Mouse (Mus musculus): Measurements from ENCODE around the gene Rapsn. TPM values are rescaled to one million over a fixed set of nuclear protein-coding genes. Genes with fewer than 3 reads are reported as not detected.
A peak's percentile ranks its signal among the peaks of the same experiment; 100 is the strongest.

The Rapsn gene
- total and polyA plus RNA-seq, 3 experiments: 0.10 TPM; not detected in 2

DNA sequence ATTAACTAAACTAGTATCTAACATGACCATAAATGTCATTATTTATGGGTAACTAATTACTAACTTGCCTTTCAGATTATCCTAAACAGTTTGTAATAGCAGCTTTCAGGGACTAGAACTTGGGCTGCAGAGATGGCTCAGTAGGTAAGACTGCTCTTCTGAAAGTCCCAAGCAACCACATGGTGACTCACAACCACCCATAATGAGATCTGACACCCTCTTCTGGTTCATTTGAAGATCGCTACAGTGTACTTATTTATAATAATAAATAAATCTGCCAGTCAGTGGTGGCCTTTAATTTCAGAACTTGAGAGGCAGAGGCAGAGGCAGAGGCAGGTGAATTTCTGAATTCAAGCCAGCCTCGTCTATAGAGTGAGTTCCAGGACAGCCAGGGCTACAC, 17.3 kb downstream of the Rapsn start:
- no peaks in the 10 kb centered on the region for H3K27me3 ChIP-seq (ENCODE audit: control insufficient read depth in 1 of 2, insufficient read depth in 2 of 2, low read length in 2 of 2)
- no peak overlapping the region; a peak in 1 of 4 replicates for H3K4me3 ChIP-seq (ENCODE audit: control insufficient read depth in 1 of 2, insufficient read depth in 1 of 2, low read depth in 2 of 2, low read length in 2 of 2)
- DNase-seq (ENCODE audit: low read depth, low spot score): peak; percentile 78
- H3K79me2 ChIP-seq (ENCODE audit: control insufficient read depth, insufficient read depth, low read length, poor library complexity): peaks cover 14% of the 10 kb centered on the region
- H3K9me3 ChIP-seq (replicated peaks; ENCODE audit: insufficient read depth, low read length): no peaks in the 10 kb centered on the region
- H3K4me1 ChIP-seq (ENCODE audit: control insufficient read depth in 1 of 2, insufficient read depth in 2 of 2, low read length in 2 of 2): peaks cover 8% of the 10 kb centered on the region in 2 experiments
- H3K9ac ChIP-seq (ENCODE audit: control insufficient read depth, low read depth, low read length, poor library complexity, severe bottlenecking): no peak overlapping the region
- peaks cover 0 to 9% of the 10 kb centered on the region in 2 experiments; a peak in 3 of 4 replicates for H3K36me3 ChIP-seq (ENCODE audit: control insufficient read depth in 1 of 2, insufficient read depth in 2 of 2, low read length in 2 of 2)
- no peak overlapping the region for H3K27ac ChIP-seq (ENCODE audit: control insufficient read depth, low read depth, low read length)
- TF ChIP-seq SMC3 (IDR thresholded peaks at IDR 0.05; ENCODE audit: low read depth, low read length): peak; percentile 57
- no peak for TF ChIP-seq E2F4 (IDR thresholded peaks at IDR 0.05; ENCODE audit: borderline replicate concordance, low read depth, low read length)
- TF ChIP-seq RAD21 (IDR thresholded peaks at IDR 0.05; ENCODE audit: low read depth, low read length): peak; percentile 30
- no peak for TF ChIP-seq ZC3H11A (IDR thresholded peaks at IDR 0.05; ENCODE audit: low read depth, low read length)
- peak in 2 of 3 experiments; percentile 8 to 46; a peak in 2 of 6 replicates for TF ChIP-seq CTCF (IDR thresholded peaks at IDR 0.05 in 2 of 3, conservative IDR thresholded peaks at IDR 0.05 in 1 of 3; ENCODE audit: control insufficient read depth in 1 of 3, insufficient read depth in 1 of 3, low read depth in 2 of 3, low read length in 3 of 3, poor library complexity in 1 of 3, severe bottlenecking in 1 of 3)
- peak; percentile 78 for TF ChIP-seq MYC (IDR thresholded peaks at IDR 0.05; ENCODE audit: low read depth, low read length)

DNA sequence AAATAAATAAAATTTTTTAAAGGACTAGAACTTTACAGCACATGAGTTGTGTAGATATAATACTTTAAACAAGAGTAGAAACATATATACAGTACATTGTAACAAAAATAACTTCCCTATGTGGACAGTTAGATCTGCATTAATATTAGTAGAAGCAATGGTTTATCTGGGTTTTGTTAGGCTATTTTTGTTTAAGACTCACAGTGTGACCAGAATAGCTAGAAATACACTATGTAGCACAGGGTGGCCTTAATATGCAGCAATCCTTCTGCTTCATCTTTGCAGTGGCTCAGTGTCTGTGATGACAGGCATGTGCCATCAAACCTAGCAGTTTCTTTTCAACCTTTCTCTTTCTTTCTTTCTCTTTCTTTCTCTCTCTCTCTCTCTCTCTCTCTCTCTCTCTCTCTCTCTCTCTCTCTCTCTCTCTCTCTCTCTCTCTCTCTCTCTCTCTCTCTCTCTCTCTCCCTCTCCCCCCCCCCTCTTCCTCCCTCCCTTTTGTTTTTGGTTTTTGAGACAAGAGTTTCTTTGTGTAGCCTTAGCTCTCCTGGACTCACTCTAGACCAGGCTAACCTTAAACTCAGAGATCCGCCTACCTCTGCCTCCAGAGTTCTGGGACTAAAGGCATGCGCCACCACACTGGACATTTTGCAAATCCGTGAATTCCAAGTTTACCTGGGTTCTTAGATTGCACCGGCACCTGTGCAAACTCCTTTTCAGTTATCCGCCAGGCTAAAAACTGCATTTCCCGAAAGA, 17.9 kb downstream of the Rapsn start:
- Histone ChIP-seq H3K36me3 (ENCODE audit: control insufficient read depth in 1 of 2, insufficient read depth in 2 of 2, low read length in 2 of 2) (peaks cover 0 to 9% of the 10 kb centered on the region in 2 experiments; a peak in 3 of 4 replicates), H3K9me3 (replicated peaks; ENCODE audit: insufficient read depth, low read length) (no peaks in the 10 kb centered on the region), H3K4me1 (ENCODE audit: control insufficient read depth in 1 of 2, insufficient read depth in 2 of 2, low read length in 2 of 2) (peaks cover 8% of the 10 kb centered on the region in 2 experiments), H3K79me2 (ENCODE audit: control insufficient read depth, insufficient read depth, low read length, poor library complexity) (peaks cover 14% of the 10 kb centered on the region), H3K9ac (ENCODE audit: control insufficient read depth, low read depth, low read length, poor library complexity, severe bottlenecking) (peak overlapping the region; percentile 64), H3K4me3 (ENCODE audit: control insufficient read depth in 1 of 2, insufficient read depth in 1 of 2, low read depth in 2 of 2, low read length in 2 of 2) (peak overlapping the region; percentile 78 to 79), H3K27me3 (ENCODE audit: control insufficient read depth in 1 of 2, insufficient read depth in 2 of 2, low read length in 2 of 2) (no peaks in the 10 kb centered on the region), H3K27ac (ENCODE audit: control insufficient read depth, low read depth, low read length) (no peak overlapping the region)
- peak; percentile 42 for DNase-seq (ENCODE audit: low read depth, low spot score)
- TF ChIP-seq MYC (IDR thresholded peaks at IDR 0.05; ENCODE audit: low read depth, low read length): 0 out of 2 replicates have a peak, but pooled peaks have one; percentile 16
- no peak for TF ChIP-seq POLR2AphosphoS2 (IDR thresholded peaks at IDR 0.05; ENCODE audit: low read length)

DNA sequence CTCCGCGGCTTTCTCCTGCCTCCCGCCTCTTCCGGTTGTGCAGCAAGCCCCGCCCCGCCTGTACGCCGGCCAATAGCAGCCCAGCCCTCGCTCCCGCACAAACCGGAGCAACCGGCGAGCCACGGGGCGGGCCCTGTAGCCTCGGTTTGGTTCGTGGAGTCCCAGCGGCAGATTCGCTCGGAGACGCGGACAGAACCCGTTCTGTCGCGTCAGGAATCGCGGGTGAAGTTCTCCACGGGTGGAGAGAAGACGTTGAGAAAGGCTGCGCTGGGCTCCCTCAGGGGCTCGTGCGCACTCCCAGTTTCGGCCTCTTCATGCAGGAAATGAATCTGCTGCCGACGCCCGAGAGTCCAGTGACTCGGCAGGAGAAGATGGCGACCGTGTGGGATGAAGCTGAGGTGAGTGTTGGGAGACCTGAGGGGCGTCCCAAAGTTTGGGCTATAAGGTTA, 18.5 kb downstream of the Rapsn start, which contains the start of gene Psmc3:
Psmc3 (plus strand) TSS at position 76 of the 449 bp plus-strand sequence.
- peak; percentile 96 for DNase-seq (ENCODE audit: low read depth, low spot score)
- peak within 1 kb of the TSS; percentile 78 for H3K27ac ChIP-seq (ENCODE audit: control insufficient read depth, low read depth, low read length)
- H3K27me3 ChIP-seq (ENCODE audit: control insufficient read depth in 1 of 2, insufficient read depth in 2 of 2, low read length in 2 of 2): no peaks in the 10 kb centered on the region
- no peaks in the 10 kb centered on the region for H3K9me3 ChIP-seq (replicated peaks; ENCODE audit: insufficient read depth, low read length)
- peaks cover 14% of the 10 kb centered on the region for H3K79me2 ChIP-seq (ENCODE audit: control insufficient read depth, insufficient read depth, low read length, poor library complexity)
- peak within 1 kb of the TSS; percentile 88 for H3K9ac ChIP-seq (ENCODE audit: control insufficient read depth, low read depth, low read length, poor library complexity, severe bottlenecking)
- peaks cover 2 to 9% of the 10 kb centered on the region in 2 experiments for H3K36me3 ChIP-seq (ENCODE audit: control insufficient read depth in 1 of 2, insufficient read depth in 2 of 2, low read length in 2 of 2)
- peaks cover 8% of the 10 kb centered on the region in 2 experiments for H3K4me1 ChIP-seq (ENCODE audit: control insufficient read depth in 1 of 2, insufficient read depth in 2 of 2, low read length in 2 of 2)
- H3K4me3 ChIP-seq (ENCODE audit: control insufficient read depth in 1 of 2, insufficient read depth in 1 of 2, low read depth in 2 of 2, low read length in 2 of 2): peak within 1 kb of the TSS; percentile 78 to 85
- no peak for TF ChIP-seq CHD2 (IDR thresholded peaks at IDR 0.05; ENCODE audit: low read length)
- TF ChIP-seq MEF2A (IDR thresholded peaks at IDR 0.05; ENCODE audit: extremely low read depth, insufficient replicate concordance, low read depth, low read length, poor library complexity, severe bottlenecking): no peak
- TF ChIP-seq MAFK (IDR thresholded peaks at IDR 0.05; ENCODE audit: borderline replicate concordance, low read depth, low read length): no peak
- no peak for TF ChIP-seq EP300 (IDR thresholded peaks at IDR 0.05; ENCODE audit: low read depth in 1 of 2, low read length in 2 of 2)
- peak; percentile 65 to 84 for TF ChIP-seq POLR2A (IDR thresholded peaks at IDR 0.05; ENCODE audit: control insufficient read depth in 1 of 2, insufficient read depth in 1 of 2, low read depth in 1 of 2, low read length in 2 of 2, poor library complexity in 1 of 2)
- TF ChIP-seq GATA1 (IDR thresholded peaks at IDR 0.05; ENCODE audit: low read depth, low read length): no peak
- no peak for TF ChIP-seq SMC3 (IDR thresholded peaks at IDR 0.05; ENCODE audit: low read depth, low read length)
- TF ChIP-seq BHLHE40 (IDR thresholded peaks at IDR 0.05; ENCODE audit: borderline replicate concordance, low read depth, low read length): peak; percentile 56; the same call in 1 of the 2 replicates
- no peak for TF ChIP-seq UBTF (IDR thresholded peaks at IDR 0.05; ENCODE audit: borderline replicate concordance, insufficient read depth, low read depth, low read length)
- peak; percentile 24; the same call in 1 of the 2 replicates for TF ChIP-seq ZMIZ1 (IDR thresholded peaks at IDR 0.05; ENCODE audit: low read depth, low read length)
- TF ChIP-seq ZC3H11A (IDR thresholded peaks at IDR 0.05; ENCODE audit: low read depth, low read length): peak; percentile 96
- peak; percentile 4; the same call in 1 of the 2 replicates for TF ChIP-seq TCF12 (IDR thresholded peaks at IDR 0.05; ENCODE audit: low read depth, low read length)
- TF ChIP-seq JUND (IDR thresholded peaks at IDR 0.05; ENCODE audit: low read depth, low read length): no peak
- no peak for TF ChIP-seq TBP (IDR thresholded peaks at IDR 0.05; ENCODE audit: low read depth, low read length)
- TF ChIP-seq RCOR1 (IDR thresholded peaks at IDR 0.05; ENCODE audit: low read depth, low read length): no peak
- no peak for TF ChIP-seq MYC (IDR thresholded peaks at IDR 0.05; ENCODE audit: low read depth, low read length)
- TF ChIP-seq HCFC1 (IDR thresholded peaks at IDR 0.05; ENCODE audit: low read depth, low read length): peak; percentile 95
- peak; percentile 85 for TF ChIP-seq KAT2A (conservative IDR thresholded peaks at IDR 0.05; ENCODE audit: low read depth, low read length)
- TF ChIP-seq ELF1 (IDR thresholded peaks at IDR 0.05; ENCODE audit: low read depth, low read length): peak; percentile 88

All from MEL (cell line).